Mouse (Mus musculus): ENCODE data around the gene S100a2.

DNA sequence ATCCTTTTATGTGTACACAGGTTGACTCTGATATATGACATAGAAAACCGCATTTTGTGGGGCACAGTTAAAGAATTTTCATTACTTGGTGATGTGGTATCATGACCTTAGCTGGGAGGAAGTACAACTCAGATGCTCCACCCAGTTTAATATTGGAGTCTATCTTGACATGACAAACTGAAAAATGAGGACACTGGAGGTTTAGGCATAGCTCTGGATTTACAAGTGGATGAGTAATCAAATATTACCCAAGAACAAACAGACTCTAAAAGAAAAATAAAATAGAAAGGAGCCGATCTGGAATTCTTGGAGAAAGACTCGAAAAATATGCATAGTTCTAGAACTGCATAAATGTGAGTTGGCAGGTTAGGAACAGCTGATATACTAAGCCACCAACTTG is 14.7 kb upstream of the S100a2 start:
- TF ChIP-seq CTCF (conservative IDR thresholded peaks at IDR 0.05; ENCODE audit: low read length) (no peak), NANOG (IDR thresholded peaks at IDR 0.05; ENCODE audit: borderline replicate concordance, low read length) (no peak)

All from E14TG2a.4 (cell line).